Mouse (Mus musculus): Measurements from ENCODE around the gene Ulk4. TPM values are rescaled to one million over a fixed set of nuclear protein-coding genes. Genes with fewer than 3 reads are reported as not detected.

Ulk4 gene
- 26.4 and 34.7 TPM in 2 replicates for polyA plus RNA-seq (2021; fragmentation: Nextera tagmentation)
- long read RNA-seq, experiment 1, full-length matches to known transcripts, result 1 of 5 reads
- long read RNA-seq, experiment 1, partial matches to known transcripts, result 2 of 5 reads
- long read RNA-seq, experiment 1, other reads (novel, unspliced or antisense), result 2 of 5 reads
- long read RNA-seq, experiment 2, full-length matches to known transcripts, result 2 of 20 reads
- long read RNA-seq, experiment 2, partial matches to known transcripts, result 2 of 20 reads
- long read RNA-seq, experiment 2, other reads (novel, unspliced or antisense), result 16 of 20 reads

DNA sequence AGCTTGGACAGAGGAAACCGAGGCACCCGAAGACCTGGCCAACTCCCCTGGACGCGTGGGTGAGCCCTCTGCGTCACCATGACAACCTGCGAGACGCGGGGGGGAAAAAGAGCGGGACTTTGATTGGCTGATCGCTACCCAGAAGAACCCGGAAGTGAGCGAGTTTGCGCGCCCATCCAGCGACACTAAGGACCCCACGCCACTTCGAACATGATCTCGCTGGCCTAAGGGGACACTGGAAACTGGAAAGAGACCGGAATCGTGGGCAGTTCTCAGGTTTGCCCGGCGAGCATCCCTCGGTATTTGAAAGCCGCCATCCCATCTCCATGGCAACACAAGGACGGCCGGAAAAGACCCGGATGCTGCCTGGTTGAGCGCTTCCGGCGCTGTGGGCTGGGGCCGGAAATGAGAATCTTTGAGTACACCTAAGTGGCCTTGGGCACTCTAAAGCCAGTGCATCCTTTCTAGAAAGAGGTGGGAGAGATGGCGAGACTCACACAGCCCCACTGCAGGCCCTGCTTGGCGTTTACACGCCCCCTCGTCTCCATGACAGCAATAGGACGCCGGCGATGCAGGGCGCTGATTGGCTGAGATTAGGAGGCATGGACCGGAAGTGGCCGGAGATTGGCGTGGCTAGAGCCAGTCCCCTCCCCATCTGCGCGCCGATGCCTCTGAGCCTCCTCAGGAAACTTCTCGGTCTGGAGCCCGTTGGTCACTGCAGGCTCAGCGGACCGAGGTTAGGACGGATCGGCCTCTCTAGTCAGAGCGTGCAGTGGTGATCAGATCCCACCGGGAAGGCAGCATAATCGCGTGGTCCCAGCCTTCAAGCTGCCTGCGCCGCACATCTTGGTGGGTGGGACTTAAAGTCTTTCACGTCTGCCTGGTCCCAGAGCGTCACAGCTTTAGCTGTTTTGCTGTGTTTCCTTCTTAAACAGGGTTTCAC lies at the start of gene Ulk4:
Gene Ulk4 (minus strand): TSS at position 80 of the 943 bp plus-strand sequence.

DNA sequence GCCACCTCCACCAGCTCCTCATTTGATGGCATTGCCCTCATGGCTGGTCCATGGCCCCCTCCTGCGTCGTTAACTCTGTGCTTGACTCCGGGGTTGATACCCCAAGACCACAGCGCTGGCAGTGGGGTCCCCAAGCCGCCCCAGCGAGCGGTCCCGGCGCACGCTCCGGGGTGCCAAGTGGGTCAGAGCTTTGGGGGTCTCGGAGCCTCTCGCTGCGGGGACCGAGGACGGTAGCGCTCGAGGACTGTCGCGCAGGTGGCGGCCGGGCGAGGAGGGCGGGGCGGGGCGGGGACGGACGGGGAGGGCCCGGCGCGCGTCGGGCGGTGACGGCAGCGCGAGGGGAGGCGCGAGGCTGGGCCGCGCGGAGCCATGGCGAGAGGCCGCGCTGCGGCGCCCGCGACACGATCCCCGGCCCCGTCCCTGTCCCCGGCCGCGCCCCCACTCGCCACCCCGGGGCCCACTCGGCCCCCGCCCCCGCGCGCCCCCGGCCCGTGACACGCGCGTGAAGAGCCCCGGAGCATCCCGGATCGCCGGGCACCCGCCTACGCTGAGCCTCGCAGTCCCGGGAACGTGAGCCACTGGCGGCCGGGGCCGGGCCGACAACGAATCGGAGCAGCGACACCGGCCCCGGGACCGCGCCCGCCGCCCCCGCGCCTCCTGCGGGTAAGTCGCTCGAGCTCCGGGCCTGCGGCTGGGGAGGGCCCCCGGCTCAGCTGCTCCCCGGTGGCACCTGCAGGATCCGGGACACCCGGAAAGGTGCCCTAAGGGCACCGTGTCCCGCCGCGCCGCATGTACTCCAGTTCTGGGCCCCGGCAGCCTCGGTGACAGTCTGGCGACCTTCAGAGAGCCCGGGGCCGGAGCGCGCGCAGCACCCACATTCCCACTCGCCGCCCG lies 20.4 kb upstream of the Ulk4 start, which contains the start of gene Trak1:
Gene Trak1 (plus strand): TSS at position 332 of the 894 bp plus-strand sequence.

DNA sequence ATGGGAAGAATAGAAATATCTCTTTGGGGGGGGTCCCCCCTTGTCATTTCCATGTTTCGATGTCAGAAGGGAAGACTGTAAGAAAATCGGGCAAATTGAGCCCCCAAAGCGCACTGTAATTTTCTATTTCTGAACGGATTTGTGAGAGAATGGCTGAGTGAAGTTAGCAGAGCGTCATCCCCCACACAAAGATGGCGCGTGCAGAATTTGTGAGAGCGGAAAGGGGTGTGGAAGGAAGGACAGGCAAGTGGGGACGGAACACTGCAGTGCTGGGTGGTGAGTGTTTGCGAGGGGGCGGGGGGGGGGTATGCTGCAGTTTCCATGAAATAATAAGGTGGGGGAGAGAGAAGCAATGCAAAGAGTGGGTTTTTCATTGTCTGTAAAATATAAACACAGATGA lies 347.9 kb downstream of the Ulk4 start, which contains the start of gene Ctnnb1:
Gene Ctnnb1 (plus strand): TSS at position 136 of the 400 bp plus-strand sequence.

Small RNA genes lying within 50 kb of the gene (microRNA-seq; reads per million reads assigned to microRNA genes)
- not detected for gene Mir7090

Other genes with a start within 250 kb of the Ulk4 start
- gene Trak1, start 20.3 kb upstream of the Ulk4 start, polyA plus RNA-seq (2021; fragmentation: Nextera tagmentation), result 45.8 and 58.7 TPM in 2 replicates
- 1,697 and 1,703 TPM in 2 replicates for gene Cck, start 218.5 kb upstream of the Ulk4 start, polyA plus RNA-seq (2021; fragmentation: Nextera tagmentation)